Mouse (Mus musculus) lung, postnatal 25 days (tissue): Measurements from ENCODE around the gene Gm7879.
"Not testable (repeated sequence)": the region's sequence is repeated elsewhere in the genome, so short reads cannot be mapped to it uniquely, and the experiment has no call there.

ENCODE experiments used
- DNase-seq: peaks from one replicate; pipeline ENCODE4 v3.0.0; 2022; ENCODE audit warnings: low spot score

Gm7879 gene

DNA sequence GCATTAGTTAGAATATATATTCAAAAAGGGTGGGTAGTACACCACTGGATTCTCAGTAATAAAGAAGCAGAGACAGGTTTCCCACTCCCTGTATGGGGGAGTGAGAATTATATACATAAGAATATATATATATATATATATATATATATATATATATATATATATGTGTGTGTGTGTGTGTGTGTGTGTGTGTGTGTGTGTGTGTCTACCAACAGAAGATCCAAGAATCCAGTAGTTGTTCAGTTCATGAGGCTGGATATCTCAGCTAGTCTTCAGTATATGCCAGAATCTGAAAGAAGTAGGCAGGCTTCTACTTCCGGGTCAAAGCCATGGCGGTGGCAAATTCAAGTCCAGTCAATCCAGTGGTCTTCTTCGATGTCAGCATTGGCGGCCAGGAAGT is at the start of gene Gm7879:
Gene Gm7879, plus strand, starts transcription at position 301 of the 400 bp plus-strand sequence.
- DNase-seq, result not testable (repeated sequence)

- no peak for DNase-seq
Measured at GRCm38 (mm10) chr5:43863642-43864041, 49.3 kb upstream of the Gm7879 start.

DNA sequence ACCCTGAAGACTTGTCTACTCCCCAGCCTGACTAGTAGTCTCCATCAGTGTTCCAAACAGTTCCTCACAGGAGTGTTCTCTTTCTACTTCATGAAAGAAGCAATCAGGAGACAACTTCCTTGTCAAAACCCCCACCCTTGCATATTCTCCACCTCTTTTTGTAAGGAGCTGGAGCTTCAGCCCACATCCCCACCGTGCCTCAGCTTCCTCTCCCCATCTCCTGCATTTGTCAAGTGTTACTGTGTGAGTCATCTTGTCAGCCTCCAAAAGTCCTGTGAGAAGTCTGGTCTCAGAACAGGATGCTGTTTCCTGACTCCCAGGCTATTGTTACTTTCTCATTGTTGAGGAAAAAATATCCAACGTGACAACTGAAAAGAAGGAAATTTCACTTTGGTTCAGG is 47.6 kb upstream of the Gm7879 start:
- no peak for DNase-seq

DNA sequence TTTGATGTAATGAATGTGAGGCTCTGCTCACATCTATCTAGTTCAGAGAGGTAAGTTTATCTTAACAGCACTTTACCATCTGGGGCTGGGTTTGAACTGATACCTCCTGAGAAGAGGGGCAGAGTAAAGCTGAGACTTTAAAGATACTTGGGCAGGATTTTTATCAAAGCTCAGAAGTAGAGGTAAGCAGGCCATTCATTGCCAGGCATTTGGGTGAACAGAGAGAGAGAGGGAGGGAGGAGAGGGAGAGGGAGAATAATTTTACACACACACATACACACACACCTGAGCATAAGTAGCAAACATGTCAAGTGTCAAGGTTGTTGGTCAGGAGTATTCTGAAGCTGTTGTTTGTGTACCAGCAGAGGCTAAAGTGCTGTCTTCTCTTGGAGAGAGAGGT is 44.7 kb upstream of the Gm7879 start, which contains the start of gene Cd38:
Gene Cd38, plus strand, starts transcription at position 301 of the 400 bp plus-strand sequence.
- DNase-seq, result no peak

DNA sequence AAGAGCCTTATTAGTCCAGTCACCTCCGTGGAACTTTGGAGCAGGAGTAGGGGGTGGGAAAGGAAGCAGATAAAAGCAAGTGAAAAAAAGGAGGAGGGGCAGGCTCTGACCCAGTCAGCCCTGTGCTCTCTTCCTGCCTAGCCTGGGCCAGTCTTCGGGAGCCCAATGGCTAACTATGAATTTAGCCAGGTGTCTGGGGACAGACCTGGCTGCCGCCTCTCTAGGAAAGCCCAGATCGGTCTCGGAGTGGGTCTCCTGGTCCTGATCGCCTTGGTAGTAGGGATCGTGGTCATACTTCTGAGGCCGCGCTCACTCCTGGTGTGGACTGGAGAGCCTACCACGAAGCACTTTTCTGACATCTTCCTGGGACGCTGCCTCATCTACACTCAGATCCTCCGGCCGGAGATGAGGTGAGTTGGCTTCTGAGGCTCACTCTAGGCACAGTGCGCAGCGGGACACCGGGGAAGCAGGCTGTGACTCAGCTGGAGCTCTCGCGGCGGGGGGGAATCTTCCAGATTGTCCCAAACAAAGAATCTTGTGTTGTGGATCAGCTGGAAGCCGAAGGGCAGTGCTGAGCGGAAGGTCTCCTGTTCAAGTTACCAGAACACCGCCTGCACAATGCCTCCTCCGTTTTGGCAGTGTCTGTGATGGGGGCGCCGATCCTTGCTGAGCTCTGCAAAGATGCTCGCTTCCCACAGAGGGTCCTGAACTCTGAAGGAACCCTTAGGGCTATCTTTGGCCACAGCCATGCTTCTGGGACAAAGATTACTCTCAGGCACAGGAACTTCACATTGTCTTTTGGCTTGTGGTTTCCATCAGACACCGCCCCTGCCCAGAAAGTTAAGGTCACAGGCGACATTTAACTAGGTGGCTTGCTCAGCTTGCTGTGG is 44.0 kb upstream of the Gm7879 start:
- DNase-seq, result peak; percentile 49

GRCm38 (mm10) chr5:43871845-43872244 is 41.1 kb upstream of the Gm7879 start:
- DNase-seq, result no peak

- no peak for DNase-seq
Measured at GRCm38 (mm10) chr5:43872652-43873051, 40.3 kb upstream of the Gm7879 start.

DNA sequence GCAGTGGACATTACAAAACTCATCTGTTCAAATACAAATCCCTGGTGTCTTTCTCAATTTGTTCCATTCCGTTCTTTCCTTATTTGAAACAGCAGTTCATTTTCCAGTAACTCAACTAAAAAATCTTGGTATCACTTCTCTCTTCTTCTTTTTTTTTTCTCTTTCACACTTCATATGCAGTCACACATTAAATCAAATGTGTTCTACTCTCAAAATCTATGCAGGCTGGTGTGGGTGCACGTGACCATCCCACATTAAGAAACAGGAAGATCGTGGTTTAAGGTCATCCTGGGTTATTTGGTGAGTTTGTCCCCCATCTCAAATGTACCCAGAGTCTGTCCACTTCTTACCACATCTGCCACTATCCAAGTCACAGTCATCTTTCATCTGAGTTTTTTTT is 30.9 kb upstream of the Gm7879 start:
- DNase-seq, result peak; percentile 26

- DNase-seq, result no peak
Measured at GRCm38 (mm10) chr5:43885060-43885820, 27.7 kb upstream of the Gm7879 start.

- peak; percentile 53 for DNase-seq
Measured at GRCm38 (mm10) chr5:43892386-43892785, 20.6 kb upstream of the Gm7879 start.

GRCm38 (mm10) chr5:43894113-43894512 is 18.8 kb upstream of the Gm7879 start:
- DNase-seq, result peak; percentile 67

- no peak for DNase-seq
Measured at GRCm38 (mm10) chr5:43895931-43896330, 17.0 kb upstream of the Gm7879 start.

- no peak for DNase-seq
Measured at GRCm38 (mm10) chr5:43904685-43905084, 8.3 kb upstream of the Gm7879 start.

GRCm38 (mm10) chr5:43909213-43909612 is 3.7 kb upstream of the Gm7879 start:
- no peak for DNase-seq

DNA sequence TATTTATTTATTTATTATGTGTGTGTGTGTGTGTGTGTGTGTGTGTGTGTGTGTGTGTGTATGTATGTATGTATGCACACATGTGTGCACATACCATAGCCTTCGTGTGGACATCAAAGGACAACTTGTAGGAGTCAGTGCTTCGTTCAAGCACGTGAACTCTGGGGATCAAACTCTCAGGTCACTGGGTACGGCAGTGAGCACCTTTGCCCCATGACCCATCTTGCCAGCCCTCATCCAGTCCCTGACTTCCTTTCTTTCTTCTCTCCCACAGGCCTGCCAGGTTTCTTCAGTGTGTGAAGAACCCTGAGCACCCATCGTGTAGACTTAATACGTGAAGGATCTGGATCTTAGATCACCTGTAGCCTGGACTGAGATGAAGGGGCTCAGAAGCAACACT is 2.9 kb upstream of the Gm7879 start:
- DNase-seq, result no peak

DNA sequence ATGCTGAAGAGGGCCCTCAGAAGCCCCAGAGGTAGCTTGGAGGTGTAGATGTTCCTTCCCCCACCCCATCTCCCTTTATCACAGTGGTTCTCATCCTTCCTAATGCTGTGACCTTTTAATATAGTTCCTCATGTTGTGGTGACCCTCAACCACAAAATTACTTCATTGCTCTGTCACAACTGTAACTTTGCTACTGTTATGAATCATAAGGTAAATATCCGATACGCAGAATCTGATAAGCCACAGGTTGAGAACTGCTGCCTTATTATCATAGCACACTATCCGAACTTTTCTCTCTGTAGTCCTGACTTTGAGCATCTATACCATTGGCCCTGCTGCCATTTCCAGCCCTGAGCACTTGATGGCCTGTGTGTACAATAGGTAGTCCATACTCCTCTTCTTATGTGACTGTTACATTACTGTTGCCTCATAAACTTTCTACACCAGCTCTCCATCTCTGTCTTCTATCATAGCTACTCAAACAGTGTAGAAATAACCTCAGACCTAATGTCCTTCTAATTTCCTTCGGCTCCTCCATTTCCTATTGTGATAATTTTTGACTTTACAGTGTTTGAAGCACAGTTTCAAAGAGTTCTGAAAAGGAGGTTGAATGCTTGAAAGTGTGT is 2.4 kb downstream of the Gm7879 start:
- no peak for DNase-seq

DNA sequence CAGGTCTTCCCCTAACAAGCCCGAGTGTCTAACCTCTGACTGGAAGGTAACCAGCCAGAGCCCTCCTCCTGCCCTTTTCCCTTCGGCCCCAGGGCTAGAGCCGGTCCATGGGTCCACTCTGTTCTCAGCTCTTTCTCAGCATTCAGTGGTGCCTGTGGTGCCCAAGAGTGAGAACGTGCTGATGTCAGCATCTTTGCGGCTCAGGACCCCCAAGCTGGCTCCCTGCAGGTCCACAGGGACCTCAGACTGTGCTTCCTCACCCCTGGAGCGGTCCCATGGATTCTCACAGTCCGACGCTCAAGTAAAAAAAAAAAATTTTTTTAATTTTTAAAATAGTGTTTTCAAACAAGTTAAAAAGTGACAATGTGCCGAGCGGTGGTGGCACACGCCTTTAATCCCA is 8.9 kb downstream of the Gm7879 start:
- DNase-seq, result no peak

- peak; percentile 76 for DNase-seq
Measured at GRCm38 (mm10) chr5:43923933-43924332, 11.0 kb downstream of the Gm7879 start.

- no peak for DNase-seq
Measured at GRCm38 (mm10) chr5:43927729-43928128, 14.8 kb downstream of the Gm7879 start.

DNA sequence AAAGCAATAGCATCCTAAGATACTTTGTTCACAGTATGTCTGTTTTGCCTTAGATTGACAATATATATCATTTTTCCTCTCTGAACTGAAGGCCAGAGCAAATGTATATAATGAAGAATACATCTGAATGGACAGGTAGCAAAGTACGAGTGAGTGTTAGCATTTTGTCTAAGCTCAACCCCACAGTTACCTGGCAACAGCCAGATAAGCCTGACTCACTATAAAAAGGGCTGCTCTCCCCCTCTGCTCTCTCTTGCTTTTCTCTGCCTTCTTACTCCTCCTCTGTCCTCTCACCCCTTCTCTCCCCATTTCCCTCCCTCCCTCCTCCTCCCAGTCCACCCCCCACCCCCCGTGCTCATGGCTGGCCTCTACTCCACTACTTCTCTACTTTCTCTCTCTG is 20.3 kb downstream of the Gm7879 start:
- no peak for DNase-seq

DNA sequence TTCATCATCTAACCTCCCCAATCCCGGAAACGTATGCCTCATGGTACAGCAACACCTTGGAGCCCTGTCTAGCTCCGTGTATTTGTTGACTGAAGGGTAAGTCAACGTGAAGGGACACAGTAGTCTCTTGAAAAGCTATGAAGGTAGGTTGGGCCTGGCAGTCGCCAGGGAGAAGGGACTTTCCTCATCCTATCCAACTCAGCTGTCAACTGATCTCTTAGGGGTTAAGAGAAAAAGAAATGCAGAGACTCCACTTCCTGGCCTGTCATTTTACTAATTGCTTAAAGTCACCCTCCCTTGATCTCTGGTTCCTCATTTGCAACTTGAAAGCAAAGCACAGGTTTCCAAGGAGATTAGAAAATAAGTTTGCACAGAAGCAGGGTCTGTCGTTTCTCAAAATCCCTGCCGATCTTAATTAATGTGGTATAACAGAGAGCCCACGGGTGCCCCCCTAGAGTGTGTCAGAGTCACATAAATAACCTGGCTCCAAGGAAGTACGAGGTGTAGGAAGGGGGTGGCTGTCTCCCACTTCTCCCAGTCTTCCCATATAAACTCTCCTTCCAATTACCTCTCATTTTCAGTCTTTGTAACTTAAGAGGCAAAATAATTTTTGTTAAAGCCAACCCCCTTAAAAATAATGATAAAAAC is 34.5 kb downstream of the Gm7879 start:
- DNase-seq, result peak; percentile 8

- DNase-seq, result peak; percentile 93
Measured at GRCm38 (mm10) chr5:43948111-43948743, 35.3 kb downstream of the Gm7879 start.
